Comparison of ENCODE assay signal across 35 mouse cellular contexts in genomic region chr10:117778328-117778910, GRCm38 (mm10).
"Had no signal": no experiment of that assay in that cellular context is flagged by ENCODE, and none has a peak within 500 bp of the region (broad histone marks: within the 10 kb centered on the region; RNA-seq: fewer than 3 reads in every experiment).

No protein-coding gene starts in this region.

- H3K4me3 ChIP-seq: heart, embryonic 10.5 days; heart, embryonic 12.5 days; heart, embryonic 13.5 days; heart, embryonic 15.5 days; hindbrain, embryonic 10.5 days; hindbrain, embryonic 12.5 days; hindbrain, embryonic 13.5 days; hindbrain, embryonic 15.5 days; intestine, embryonic 15.5 days; kidney, embryonic 15.5 days; layer of hippocampus, adult 2 months had no signal

- H3K27me3 ChIP-seq: heart, embryonic 12.5 days; heart, embryonic 13.5 days; heart, embryonic 15.5 days; hindbrain, embryonic 12.5 days; hindbrain, embryonic 13.5 days; hindbrain, embryonic 15.5 days; intestine, embryonic 15.5 days; kidney, embryonic 15.5 days had no signal

- H3K9me3 ChIP-seq: heart, embryonic 10.5 days; heart, embryonic 12.5 days; heart, embryonic 13.5 days; heart, embryonic 15.5 days; hindbrain, embryonic 10.5 days; hindbrain, embryonic 12.5 days; hindbrain, embryonic 13.5 days; hindbrain, embryonic 15.5 days; intestine, embryonic 15.5 days; kidney, embryonic 15.5 days had no signal

- H3K27ac ChIP-seq: heart, embryonic 10.5 days; heart, embryonic 13.5 days; heart, embryonic 15.5 days; hindbrain, embryonic 10.5 days; hindbrain, embryonic 12.5 days; hindbrain, embryonic 13.5 days; hindbrain, embryonic 14.5 days; hindbrain, embryonic 15.5 days; hindbrain, postnatal 0 days; intestine, embryonic 15.5 days; kidney, embryonic 15.5 days; kidney, postnatal 0 days; layer of hippocampus, adult 2 months had no signal

- H3K9ac ChIP-seq: heart, embryonic 12.5 days; heart, embryonic 13.5 days; heart, embryonic 15.5 days; hindbrain, embryonic 12.5 days; hindbrain, embryonic 13.5 days; hindbrain, embryonic 14.5 days; hindbrain, embryonic 15.5 days; intestine, embryonic 15.5 days; kidney, embryonic 15.5 days had no signal

- H3K4me2 ChIP-seq: heart, embryonic 11.5 days; heart, embryonic 12.5 days; heart, embryonic 13.5 days; heart, embryonic 15.5 days; hindbrain, embryonic 12.5 days; hindbrain, embryonic 13.5 days; hindbrain, embryonic 14.5 days; hindbrain, embryonic 15.5 days; intestine, embryonic 15.5 days; kidney, embryonic 15.5 days had no signal

- ATAC-seq: hindbrain, embryonic 16.5 days; hindbrain, postnatal 0 days; inflammation-experienced regulatory T-cells, adult 6 months; intestine, embryonic 15.5 days; intestine, embryonic 16.5 days; intestine, postnatal 0 days had no signal

- DNase-seq: heart, postnatal 10 days; heart, postnatal 14 days; heart, postnatal 36 days; heart, postnatal 4 days; kidney, adult 11 months; kidney, adult 18-20 months; kidney, adult 2 months; kidney, adult 8-10 months; kidney, adult 9 months; kidney, postnatal 10 days; kidney, postnatal 14 days; kidney, postnatal 25 days; kidney, postnatal 36 days; kidney, postnatal 4 days; layer of hippocampus, adult 9-11 months; layer of hippocampus, postnatal 36 days had no signal

- H3K4me1 ChIP-seq: heart, embryonic 10.5 days; heart, embryonic 12.5 days; heart, embryonic 13.5 days; heart, embryonic 15.5 days; hindbrain, embryonic 10.5 days; hindbrain, embryonic 12.5 days; hindbrain, embryonic 13.5 days; hindbrain, embryonic 15.5 days; intestine, embryonic 15.5 days; kidney, embryonic 15.5 days had no signal
